In genomic region chr11:32324609-32325008, GRCm38 (mm10) we compare ENCODE assay signal across 8 mouse cellular contexts. TPM values are rescaled to one million over a fixed set of nuclear protein-coding genes. Genes with fewer than 3 reads are reported as not detected.
A peak's percentile ranks its signal among the peaks of the same experiment; 100 is the strongest.
DNase-seq lines count a peak whose midpoint lies in the region; ATAC-seq and TF ChIP-seq lines count a peak whose summit lies in the region.

No protein-coding gene starts in this region.

- H3K4me1 ChIP-seq in heart, embryonic 12.5 days (replicated peaks): peaks cover 9% of the 10 kb centered on the region; the same call in 1 of the 2 replicates
- no peaks in the 10 kb centered on the region; the same call in 1 of the 2 replicates for H3K4me1 ChIP-seq in kidney, embryonic 16.5 days (ENCODE audit: insufficient read depth, low read length)
- H3K4me1 ChIP-seq in liver, embryonic 11.5 days (replicated peaks; ENCODE audit: control insufficient read depth, insufficient read depth, low read length): no peaks in the 10 kb centered on the region

- WGBS in heart, embryonic 12.5 days: 10% methylated on average over 15 of the region's 15 CpGs
- WGBS in kidney, embryonic 16.5 days: 6% methylated on average over 15 of the region's 15 CpGs
- WGBS in liver, embryonic 11.5 days: 14% methylated on average over 15 of the region's 15 CpGs

- ATAC-seq in erythroblast, adult 5-6 weeks (replicated peaks; ENCODE audit: low FRiP score, poor library complexity, severe bottlenecking): peak; percentile 85
- peak; percentile 80 for ATAC-seq in heart, embryonic 12.5 days (ENCODE audit: insufficient number of reproducible peaks, low FRiP score)
- peak; percentile 93 for ATAC-seq in kidney, embryonic 16.5 days (ENCODE audit: low FRiP score, low TSS enrichment)
- ATAC-seq in liver, embryonic 11.5 days (replicated peaks; ENCODE audit: low FRiP score): peak; percentile 76

- no peak for TF ChIP-seq POLR2A in myocyte (IDR thresholded peaks at IDR 0.05; ENCODE audit: insufficient read length, low read depth)

- H3K4me2 ChIP-seq in heart, embryonic 12.5 days: peak overlapping the region; percentile 54
- H3K4me2 ChIP-seq in kidney, embryonic 16.5 days (replicated peaks; ENCODE audit: low read depth, low read length): peak overlapping the region; percentile 52
- H3K4me2 ChIP-seq in liver, embryonic 11.5 days: peak overlapping the region; percentile 48
- H3K4me2 ChIP-seq in myocyte (ENCODE audit: low read depth): peak overlapping the region; percentile 54

- H3K36me3 ChIP-seq in heart, embryonic 12.5 days: no peaks in the 10 kb centered on the region
- H3K36me3 ChIP-seq in kidney, embryonic 16.5 days (ENCODE audit: insufficient read depth, low read length): no peaks in the 10 kb centered on the region
- no peaks in the 10 kb centered on the region for H3K36me3 ChIP-seq in liver, embryonic 11.5 days (ENCODE audit: control insufficient read depth, insufficient read depth, low read length)
- no peaks in the 10 kb centered on the region for H3K36me3 ChIP-seq in myocyte (ENCODE audit: control insufficient read depth, insufficient read depth)

- H3ac ChIP-seq in myocyte (ENCODE audit: control insufficient read depth, insufficient read length): no peak overlapping the region

- H3K79me2 ChIP-seq in myocyte (ENCODE audit: control insufficient read depth, insufficient read depth): no peaks in the 10 kb centered on the region

- no peak overlapping the region for H3K4me3 ChIP-seq in heart, embryonic 12.5 days
- H3K4me3 ChIP-seq in kidney, embryonic 16.5 days (ENCODE audit: low read length): peak overlapping the region; percentile 27
- no peak overlapping the region for H3K4me3 ChIP-seq in liver, embryonic 11.5 days (ENCODE audit: low read depth, low read length)
- H3K4me3 ChIP-seq in myocyte: no peak overlapping the region

- no peaks in the 10 kb centered on the region for H3K9me3 ChIP-seq in heart, embryonic 12.5 days (replicated peaks)
- H3K9me3 ChIP-seq in kidney, embryonic 16.5 days (ENCODE audit: low read length): no peaks in the 10 kb centered on the region
- H3K9me3 ChIP-seq in liver, embryonic 11.5 days (ENCODE audit: control insufficient read depth, low read length): no peaks in the 10 kb centered on the region

- no peak overlapping the region for H3K27ac ChIP-seq in heart, embryonic 12.5 days (ENCODE audit: poor library complexity, severe bottlenecking)
- no peak overlapping the region for H3K27ac ChIP-seq in kidney, embryonic 16.5 days (ENCODE audit: low read length)
- no peak overlapping the region for H3K27ac ChIP-seq in liver, embryonic 11.5 days (ENCODE audit: low read depth, low read length)

- peak; percentile 89 to 91 for DNase-seq in B cell, adult 2 months
- peak; percentile 86 for DNase-seq in brain, adult 2 months (ENCODE audit: low read depth, low spot score)
- DNase-seq in liver, embryonic 11.5 days (ENCODE audit: low spot score): peak; percentile 89
- DNase-seq in spleen, postnatal 4 days (ENCODE audit: low spot score in 2 of 2): peak; percentile 85 to 96

- peaks cover 16% of the 10 kb centered on the region; the same call in 1 of the 2 replicates for H3K27me3 ChIP-seq in heart, embryonic 12.5 days (replicated peaks)
- H3K27me3 ChIP-seq in kidney, embryonic 16.5 days (ENCODE audit: insufficient read depth, low read length): no peaks in the 10 kb centered on the region
- H3K27me3 ChIP-seq in liver, embryonic 11.5 days (replicated peaks; ENCODE audit: control insufficient read depth, insufficient read depth, low read length): no peaks in the 10 kb centered on the region; the same call in 1 of the 2 replicates
- no peaks in the 10 kb centered on the region for H3K27me3 ChIP-seq in myocyte (ENCODE audit: control insufficient read depth, insufficient read depth, insufficient read length)

- H3K9ac ChIP-seq in heart, embryonic 12.5 days: no peak overlapping the region
- H3K9ac ChIP-seq in kidney, embryonic 16.5 days (replicated peaks; ENCODE audit: low read length): peak overlapping the region; percentile 40
- no peak overlapping the region for H3K9ac ChIP-seq in liver, embryonic 11.5 days (ENCODE audit: low read depth, low read length)

TF ChIP-seq in myocyte, 11 proteins besides CTCF, POLR2A, EP300 and RAD21:
- TF ChIP-seq MYOG (IDR thresholded peaks at IDR 0.05; ENCODE audit: control insufficient read depth in 1 of 3, insufficient read depth in 1 of 3, insufficient read length in 2 of 3, low read depth in 2 of 3): no peak
- TF ChIP-seq MAX (IDR thresholded peaks at IDR 0.05; ENCODE audit: low read depth): no peak
- no peak for TF ChIP-seq REST (IDR thresholded peaks at IDR 0.05; ENCODE audit: insufficient read depth, insufficient read length)
- TF ChIP-seq TCF12 (IDR thresholded peaks at IDR 0.05; ENCODE audit: insufficient read depth, poor library complexity, severe bottlenecking): no peak
- TF ChIP-seq SRF (IDR thresholded peaks at IDR 0.05; ENCODE audit: control insufficient read depth, insufficient read length, low read depth): no peak
- no peak for TF ChIP-seq POLR2AphosphoS2 (IDR thresholded peaks at IDR 0.05; ENCODE audit: insufficient read length, low read depth)
- no peak for TF ChIP-seq MYOD1 (IDR thresholded peaks at IDR 0.05; ENCODE audit: control insufficient read depth in 1 of 3, insufficient read length in 2 of 3, low read depth in 2 of 3)
- TF ChIP-seq CEBPB (IDR thresholded peaks at IDR 0.05; ENCODE audit: insufficient read depth, poor library complexity, severe bottlenecking): no peak
- no peak for TF ChIP-seq USF1 (IDR thresholded peaks at IDR 0.05; ENCODE audit: low read depth)
- no peak for TF ChIP-seq TCF3 (IDR thresholded peaks at IDR 0.05; ENCODE audit: insufficient read length, low read depth)
- TF ChIP-seq E2F4 (IDR thresholded peaks at IDR 0.05; ENCODE audit: insufficient read depth): no peak

RNA-seq across cellular contexts. Expression of gene Sh3pxd2b, which starts 23.0 kb away (rescaled TPM):
- total RNA-seq in erythroblast, adult 5-6 weeks (2015; ENCODE audit: low replicate concordance): 0.42 and 0.96 TPM in 2 replicates
- total RNA-seq in erythroblast, adult 5-6 weeks (2017; ENCODE audit: low replicate concordance): 0.28 and 0.85 TPM in 2 replicates
- 16.5 and 17.6 TPM in 2 replicates for polyA plus RNA-seq in heart, embryonic 12.5 days (2016; fragmentation: Nextera tagmentation; extraction: Ambion mirVana)
- 17.7 and 20.8 TPM in 2 replicates for polyA plus RNA-seq in kidney, embryonic 16.5 days (2015; fragmentation: Nextera tagmentation; extraction: Ambion mirVana)
- 7.4 and 8.2 TPM in 2 replicates for polyA plus RNA-seq in liver, embryonic 11.5 days (2014; fragmentation: Nextera tagmentation; extraction: Ambion mirVana)
- 22.3 TPM for polyA plus RNA-seq in myocyte (2012; fragmentation: generic; extraction: Trizol)

RNA-seq across cellular contexts. Expression of gene Hbq1a, which starts 24.7 kb away (rescaled TPM):
- total RNA-seq in erythroblast, adult 5-6 weeks (2015; ENCODE audit: low replicate concordance): 28.2 and 42.2 TPM in 2 replicates
- total RNA-seq in erythroblast, adult 5-6 weeks (2017; ENCODE audit: low replicate concordance): 17.0 and 21.0 TPM in 2 replicates
- polyA plus RNA-seq in heart, embryonic 12.5 days (2016; fragmentation: Nextera tagmentation; extraction: Ambion mirVana): 2.5 and 2.8 TPM in 2 replicates
- 0.37 and 0.78 TPM in 2 replicates for polyA plus RNA-seq in kidney, embryonic 16.5 days (2015; fragmentation: Nextera tagmentation; extraction: Ambion mirVana)
- 0.47 and 0.92 TPM in 2 replicates for polyA plus RNA-seq in liver, embryonic 11.5 days (2014; fragmentation: Nextera tagmentation; extraction: Ambion mirVana)
- 0.24 TPM for polyA plus RNA-seq in myocyte (2012; fragmentation: generic; extraction: Trizol)

RNA-seq across cellular contexts. Expression of gene Hba-a2, which starts 28.3 kb away (rescaled TPM):
- total RNA-seq in erythroblast, adult 5-6 weeks (2015; ENCODE audit: low replicate concordance): 143,341 and 149,783 TPM in 2 replicates
- total RNA-seq in erythroblast, adult 5-6 weeks (2017; ENCODE audit: low replicate concordance): 224,706 and 268,423 TPM in 2 replicates
- polyA plus RNA-seq in heart, embryonic 12.5 days (2016; fragmentation: Nextera tagmentation; extraction: Ambion mirVana): 25,253 and 27,825 TPM in 2 replicates
- 10,418 and 11,416 TPM in 2 replicates for polyA plus RNA-seq in kidney, embryonic 16.5 days (2015; fragmentation: Nextera tagmentation; extraction: Ambion mirVana)
- polyA plus RNA-seq in liver, embryonic 11.5 days (2014; fragmentation: Nextera tagmentation; extraction: Ambion mirVana): 25,282 and 25,421 TPM in 2 replicates
- not detected for polyA plus RNA-seq in myocyte (2012; fragmentation: generic; extraction: Trizol)

RNA-seq across cellular contexts. Expression of gene Hbq1b, which starts 37.8 kb away (rescaled TPM):
- 294 and 334 TPM in 2 replicates for total RNA-seq in erythroblast, adult 5-6 weeks (2015; ENCODE audit: low replicate concordance)
- 138 and 139 TPM in 2 replicates for total RNA-seq in erythroblast, adult 5-6 weeks (2017; ENCODE audit: low replicate concordance)
- 15.7 and 18.1 TPM in 2 replicates for polyA plus RNA-seq in heart, embryonic 12.5 days (2016; fragmentation: Nextera tagmentation; extraction: Ambion mirVana)
- 1.1 and 1.5 TPM in 2 replicates for polyA plus RNA-seq in kidney, embryonic 16.5 days (2015; fragmentation: Nextera tagmentation; extraction: Ambion mirVana)
- polyA plus RNA-seq in liver, embryonic 11.5 days (2014; fragmentation: Nextera tagmentation; extraction: Ambion mirVana): 43.6 and 45.8 TPM in 2 replicates
- 0.16 TPM for polyA plus RNA-seq in myocyte (2012; fragmentation: generic; extraction: Trizol)

RNA-seq across cellular contexts. Expression of gene Hba-a1, which starts 41.3 kb away (rescaled TPM):
- 59,368 and 63,767 TPM in 2 replicates for total RNA-seq in erythroblast, adult 5-6 weeks (2015; ENCODE audit: low replicate concordance)
- 14,861 and 24,674 TPM in 2 replicates for total RNA-seq in erythroblast, adult 5-6 weeks (2017; ENCODE audit: low replicate concordance)
- polyA plus RNA-seq in heart, embryonic 12.5 days (2016; fragmentation: Nextera tagmentation; extraction: Ambion mirVana): 11,592 and 12,808 TPM in 2 replicates
- polyA plus RNA-seq in kidney, embryonic 16.5 days (2015; fragmentation: Nextera tagmentation; extraction: Ambion mirVana): 4,198 and 4,493 TPM in 2 replicates
- 12,698 and 12,741 TPM in 2 replicates for polyA plus RNA-seq in liver, embryonic 11.5 days (2014; fragmentation: Nextera tagmentation; extraction: Ambion mirVana)
- polyA plus RNA-seq in myocyte (2012; fragmentation: generic; extraction: Trizol): 12.3 TPM

Comparison
In these comparisons a context has a peak if more than half of its experiments do, and no peak if none do; other contexts are left out.
1. RNA of gene Hba-a2, which starts 28.3 kb away (polyA plus RNA-seq): 25,253 to 27,825 TPM in heart, embryonic 12.5 days, 25,282 to 25,421 TPM in liver, embryonic 11.5 days and 10,418 to 11,416 TPM in kidney, embryonic 16.5 days; not detected in myocyte (single experiment); every median in the first group is over 1,000 times any median in the second.
2. Peak in every context shown above with its lines, with median percentiles within 50 percentile points of each other: DNase-seq, ATAC-seq and H3K4me2 ChIP-seq.